Mouse (Mus musculus) thymus, adult 2 months (tissue): Measurements from ENCODE around the gene Plcxd3.

Experiments
- CTCF ChIP-seq: fragments of 200-500 bp; IDR thresholded peaks from 2 replicates; pipeline ENCODE4 v1.5.1; 2012; ENCODE audit warnings: mild to moderate bottlenecking, control low read depth, low read length, moderate library complexity, borderline replicate concordance; ENCODE audit not compliant: control insufficient read depth, poor library complexity, insufficient read depth; ENCODE audit errors: extremely low read depth
- POLR2A ChIP-seq: fragments of 200-500 bp; IDR thresholded peaks from 2 replicates; pipeline ENCODE4 v1.6.1; 2012; ENCODE audit warnings: mild to moderate bottlenecking, low read length, control low read depth, moderate library complexity; ENCODE audit not compliant: control insufficient read depth, poor library complexity, insufficient read depth; ENCODE audit errors: extremely low read depth

- TF ChIP-seq POLR2A = no peak
- no peak for TF ChIP-seq CTCF
These were observed 24.8 kb downstream of the Plcxd3 start for GRCm38 (mm10) chr15:4400096-4400495.
